Mouse (Mus musculus) liver, embryonic 14.5 days (tissue): ENCODE measurements at regions not wholly inside any gene's neighbourhood (a gene's known extent, or its start where the extent isn't known, plus 50 kb on each side); places are given as distances from the start of the nearest gene placed in this dataset.

Source experiments
- CTCF ChIP-seq: IDR thresholded peaks from 2 replicates; pipeline ENCODE4 v1.5.1; 2016; ENCODE audit warnings: antibody characterized with exemption, low read depth, control low read depth
- EP300 ChIP-seq: IDR thresholded peaks from 2 replicates; pipeline ENCODE4 v1.6.1; 2016; ENCODE audit warnings: antibody characterized with exemption, low read depth

DNA sequence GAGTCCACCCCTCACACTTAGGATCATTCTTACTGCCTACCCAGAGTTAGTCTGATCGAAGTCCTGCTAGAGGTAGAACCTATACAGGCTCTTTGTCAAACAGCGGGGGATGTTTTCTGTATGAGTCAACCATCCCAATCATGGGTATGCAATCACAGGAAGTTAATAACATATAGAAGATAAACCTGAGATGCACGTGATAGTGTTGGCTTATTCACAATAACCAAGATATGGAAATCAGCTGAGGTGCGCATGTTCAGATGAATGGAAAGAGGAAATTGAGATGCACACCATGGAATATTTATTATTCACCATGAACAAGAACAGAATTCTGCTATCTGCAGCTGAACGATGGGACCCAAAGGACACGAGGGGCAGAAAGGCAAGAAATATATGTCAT lies 146.7 kb upstream of the Tgfbr2 start:
- TF ChIP-seq CTCF = no peak
- no peak for TF ChIP-seq EP300
